25 mouse cellular contexts compared by ENCODE assay signal in the genomic region with DNA sequence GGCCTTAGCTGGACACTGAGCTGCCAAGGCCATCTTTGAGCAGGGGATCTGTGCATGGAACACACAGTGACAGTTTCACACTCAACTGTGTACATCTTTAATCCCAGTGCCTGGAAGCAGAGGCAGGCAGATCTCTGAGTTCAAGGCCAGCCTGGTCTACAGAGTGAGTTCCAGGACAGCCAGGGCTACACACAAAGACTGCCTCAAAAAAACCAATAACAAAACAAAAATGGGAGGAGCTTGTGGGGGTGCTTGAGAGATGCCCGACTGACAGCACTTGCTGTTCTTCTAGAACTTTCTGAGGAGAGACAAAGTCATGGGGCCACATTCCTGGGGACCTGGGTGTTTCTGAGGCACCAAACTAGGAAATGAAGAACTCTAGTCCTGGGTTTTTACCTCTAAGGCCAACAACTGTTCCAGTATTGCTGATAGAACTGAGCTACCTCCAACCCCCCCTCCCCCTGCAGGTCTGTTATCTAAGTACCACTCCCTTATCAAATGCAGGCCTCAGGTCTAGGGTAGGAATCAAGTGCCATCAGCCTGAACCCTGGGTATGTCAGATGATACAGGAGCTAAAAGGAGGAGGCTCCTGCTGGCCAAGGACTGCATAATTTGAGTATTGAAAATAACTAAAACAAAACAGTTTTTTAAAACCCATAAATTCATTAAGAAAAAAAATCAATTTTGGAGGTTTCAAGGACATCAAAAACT. TPM values are rescaled to one million over a fixed set of nuclear protein-coding genes. Genes with fewer than 3 reads are reported as not detected.
A peak's percentile ranks its signal among the peaks of the same experiment; 100 is the strongest.
DNase-seq lines count a peak whose midpoint lies in the region; ATAC-seq and TF ChIP-seq lines count a peak whose summit lies in the region.
"Had no signal": no experiment of that assay in that cellular context is flagged by ENCODE, and none has a peak within 500 bp of the region (broad histone marks: within the 10 kb centered on the region; RNA-seq: fewer than 3 reads in every experiment).

No protein-coding gene starts in this region.

- H3K4me1 ChIP-seq in intestine, embryonic 15.5 days (replicated peaks): no peaks in the 10 kb centered on the region
- H3K4me1 ChIP-seq in intestine, postnatal 0 days (replicated peaks; ENCODE audit: control insufficient read depth, insufficient read depth, low read length): no peaks in the 10 kb centered on the region
- peaks cover 40% of the 10 kb centered on the region for H3K4me1 ChIP-seq in liver, embryonic 12.5 days
- no peaks in the 10 kb centered on the region for H3K4me1 ChIP-seq in midbrain, postnatal 0 days (ENCODE audit: insufficient read depth, low read length)
- H3K4me1 ChIP-seq in forebrain, embryonic 14.5 days (ENCODE audit: control insufficient read depth, insufficient read depth, low read length): no peaks in the 10 kb centered on the region
- H3K4me1 ChIP-seq: hindbrain, embryonic 13.5 days; limb, embryonic 15.5 days had no signal

- no peaks in the 10 kb centered on the region for H3K9me3 ChIP-seq in intestine, embryonic 15.5 days
- no peaks in the 10 kb centered on the region for H3K9me3 ChIP-seq in intestine, postnatal 0 days (ENCODE audit: control insufficient read depth)
- H3K9me3 ChIP-seq in liver, embryonic 12.5 days (replicated peaks): no peaks in the 10 kb centered on the region
- H3K9me3 ChIP-seq in midbrain, postnatal 0 days (ENCODE audit: low read length): no peaks in the 10 kb centered on the region
- no peaks in the 10 kb centered on the region for H3K9me3 ChIP-seq in forebrain, embryonic 14.5 days (replicated peaks; ENCODE audit: control insufficient read depth, low read length)
- H3K9me3 ChIP-seq: heart, embryonic 10.5 days; hindbrain, embryonic 13.5 days; limb, embryonic 15.5 days had no signal

- H3K36me3 ChIP-seq in intestine, embryonic 15.5 days: peaks cover 27% of the 10 kb centered on the region
- peaks cover 53% of the 10 kb centered on the region for H3K36me3 ChIP-seq in intestine, postnatal 0 days (ENCODE audit: control insufficient read depth, insufficient read depth)
- peaks cover 83% of the 10 kb centered on the region for H3K36me3 ChIP-seq in liver, embryonic 12.5 days
- H3K36me3 ChIP-seq in midbrain, postnatal 0 days (ENCODE audit: insufficient read depth, low read length): peaks cover 39% of the 10 kb centered on the region
- peaks cover 37% of the 10 kb centered on the region for H3K36me3 ChIP-seq in forebrain, embryonic 14.5 days (ENCODE audit: control insufficient read depth, insufficient read depth, low read length)

- H3K4me3 ChIP-seq in intestine, embryonic 15.5 days (replicated peaks): no peak overlapping the region
- no peak overlapping the region for H3K4me3 ChIP-seq in intestine, postnatal 0 days (ENCODE audit: low read depth, low read length)
- no peak overlapping the region for H3K4me3 ChIP-seq in liver, embryonic 12.5 days
- no peak overlapping the region for H3K4me3 ChIP-seq in midbrain, postnatal 0 days (ENCODE audit: low read depth, low read length)
- H3K4me3 ChIP-seq in forebrain, embryonic 14.5 days (ENCODE audit: low read depth, low read length): no peak overlapping the region
- H3K4me3 ChIP-seq: erythroblast, embryonic 14.5 days; heart, embryonic 10.5 days; hindbrain, embryonic 13.5 days; limb, embryonic 15.5 days had no signal

- WGBS in intestine, embryonic 15.5 days: 79% methylated on average over 1 of the region's 1 CpGs
- WGBS in intestine, postnatal 0 days: 74% methylated on average over 1 of the region's 1 CpGs
- 43% methylated on average over 1 of the region's 1 CpGs for WGBS in liver, embryonic 12.5 days (ENCODE audit: insufficient replicate concordance)
- 60% methylated on average over 1 of the region's 1 CpGs for WGBS in midbrain, postnatal 0 days
- WGBS in forebrain, embryonic 14.5 days: 77% methylated on average over 1 of the region's 1 CpGs

- H3K9ac ChIP-seq in intestine, embryonic 15.5 days: no peak overlapping the region
- no peak overlapping the region for H3K9ac ChIP-seq in intestine, postnatal 0 days (ENCODE audit: low read depth, low read length)
- H3K9ac ChIP-seq in liver, embryonic 12.5 days: peak overlapping the region; percentile 39
- no peak overlapping the region for H3K9ac ChIP-seq in midbrain, postnatal 0 days (replicated peaks; ENCODE audit: low read length, poor library complexity, severe bottlenecking)
- H3K9ac ChIP-seq in forebrain, embryonic 14.5 days (ENCODE audit: low read length): no peak overlapping the region
- H3K9ac ChIP-seq: hindbrain, embryonic 13.5 days; limb, embryonic 15.5 days had no signal

- no peak overlapping the region for H3K4me2 ChIP-seq in intestine, embryonic 15.5 days (replicated peaks)
- no peak overlapping the region for H3K4me2 ChIP-seq in intestine, postnatal 0 days (replicated peaks; ENCODE audit: low read depth)
- peak overlapping the region; percentile 49 for H3K4me2 ChIP-seq in liver, embryonic 12.5 days
- H3K4me2 ChIP-seq in midbrain, postnatal 0 days (ENCODE audit: low read depth, low read length, poor library complexity, severe bottlenecking): no peak overlapping the region
- H3K4me2 ChIP-seq in forebrain, embryonic 14.5 days (ENCODE audit: low read length): no peak overlapping the region
- H3K4me2 ChIP-seq: hindbrain, embryonic 13.5 days; limb, embryonic 15.5 days had no signal

- H3K27me3 ChIP-seq in intestine, embryonic 15.5 days (replicated peaks): no peaks in the 10 kb centered on the region
- H3K27me3 ChIP-seq in intestine, postnatal 0 days (replicated peaks; ENCODE audit: control insufficient read depth, insufficient read depth, low read length): no peaks in the 10 kb centered on the region
- H3K27me3 ChIP-seq in liver, embryonic 12.5 days (replicated peaks): no peaks in the 10 kb centered on the region
- no peaks in the 10 kb centered on the region for H3K27me3 ChIP-seq in midbrain, postnatal 0 days (ENCODE audit: insufficient read depth, low read length)
- H3K27me3 ChIP-seq in forebrain, embryonic 14.5 days (replicated peaks; ENCODE audit: control insufficient read depth, insufficient read depth, low read length): no peaks in the 10 kb centered on the region
- H3K27me3 ChIP-seq: hindbrain, embryonic 13.5 days; limb, embryonic 15.5 days had no signal

- TF ChIP-seq CTCF in intestine, postnatal 0 days (IDR thresholded peaks at IDR 0.05; ENCODE audit: low read depth): no peak
- no peak for TF ChIP-seq CTCF in midbrain, postnatal 0 days (IDR thresholded peaks at IDR 0.05)

- peak; percentile 53; the same call in 1 of the 2 replicates for ATAC-seq in intestine, embryonic 15.5 days
- ATAC-seq in intestine, postnatal 0 days: no peak
- ATAC-seq in liver, embryonic 12.5 days: peak; percentile 99
- ATAC-seq in megakaryocyte progenitor cell, adult 5-6 weeks (replicated peaks; ENCODE audit: poor library complexity): peak; percentile 87
- ATAC-seq in midbrain, postnatal 0 days (ENCODE audit: low FRiP score): no peak
- no peak for ATAC-seq in forebrain, embryonic 14.5 days
- ATAC-seq: CD4-positive, CD25-positive, alpha-beta regulatory T cell, adult 4 months; forebrain, embryonic 16.5 days; inflammation-experienced regulatory T-cells, adult 6 months; lung, postnatal 0 days had no signal

- peak; percentile 65 for DNase-seq in c-Kit-positive CD71-positive TER-119-positive erythroid progenitor cells, embryonic 14.5 days (ENCODE audit: low spot score)
- no peak for DNase-seq in gastrocnemius, postnatal 25 days
- DNase-seq in midbrain, postnatal 0 days (ENCODE audit: low spot score): no peak
- no peak for DNase-seq in forebrain, embryonic 14.5 days (ENCODE audit: low spot score)
- DNase-seq: adrenal gland, postnatal 25 days; cerebellum, adult 8-10 months; thymus, adult 2 months had no signal

- no peak overlapping the region for H3K27ac ChIP-seq in intestine, embryonic 15.5 days
- no peak overlapping the region for H3K27ac ChIP-seq in intestine, postnatal 0 days (ENCODE audit: low read depth, low read length)
- H3K27ac ChIP-seq in liver, embryonic 12.5 days: peak overlapping the region; percentile 81
- no peak overlapping the region for H3K27ac ChIP-seq in midbrain, postnatal 0 days (ENCODE audit: low read depth, low read length)
- no peak overlapping the region for H3K27ac ChIP-seq in forebrain, embryonic 14.5 days (ENCODE audit: low read depth, low read length)
- H3K27ac ChIP-seq: heart, embryonic 10.5 days; hindbrain, embryonic 13.5 days; limb, embryonic 15.5 days had no signal

RNA-seq across cellular contexts. Expression of a gene that starts 45.5 kb away (rescaled TPM):
- 2.3 and 3.4 TPM in 2 replicates for polyA plus RNA-seq in intestine, embryonic 15.5 days (2015; fragmentation: Nextera tagmentation; extraction: Ambion mirVana)
- 59.8 and 68.3 TPM in 2 replicates for polyA plus RNA-seq in intestine, postnatal 0 days (2015; fragmentation: Nextera tagmentation; extraction: Ambion mirVana)
- polyA plus RNA-seq in liver, embryonic 12.5 days (2016; fragmentation: Nextera tagmentation; extraction: Ambion mirVana): 0.14 and 0.26 TPM in 2 replicates
- total RNA-seq in megakaryocyte progenitor cell, adult 5-6 weeks (2015): not detected in 2 replicates
- not detected in 2 replicates for total RNA-seq in megakaryocyte progenitor cell, adult 5-6 weeks (2017)
- not detected for total RNA-seq in gastrocnemius, postnatal 25 days (2021)
- 2.9 and 3.0 TPM in 2 replicates for total RNA-seq in midbrain, postnatal 0 days (2014; rRNA removed)
- polyA plus RNA-seq in midbrain, postnatal 0 days (2015; fragmentation: Nextera tagmentation; extraction: Ambion mirVana): 1.2 and 1.3 TPM in 2 replicates
- polyA plus RNA-seq in forebrain, embryonic 14.5 days (2014; fragmentation: Nextera tagmentation; extraction: Ambion mirVana): 3.6 and 4.1 TPM in 2 replicates
- total RNA-seq: gastrocnemius, postnatal 4 days; layer of hippocampus, adult 18-20 months; left cerebral cortex, postnatal 25 days; monocyte, adult 5-6 weeks had no signal
- polyA plus RNA-seq: CD4-positive, CD25-positive, alpha-beta regulatory T cell, adult 4 months; erythroblast, embryonic 14.5 days; heart, postnatal 0 days had no signal

RNA-seq across cellular contexts. Expression of a gene that starts 52.3 kb away (rescaled TPM):
- 0.30 and 0.57 TPM in 2 replicates for polyA plus RNA-seq in intestine, embryonic 15.5 days (2015; fragmentation: Nextera tagmentation; extraction: Ambion mirVana)
- polyA plus RNA-seq in intestine, postnatal 0 days (2015; fragmentation: Nextera tagmentation; extraction: Ambion mirVana): 47.4 and 56.7 TPM in 2 replicates
- polyA plus RNA-seq in liver, embryonic 12.5 days (2016; fragmentation: Nextera tagmentation; extraction: Ambion mirVana): 0.14 and 0.28 TPM in 2 replicates
- total RNA-seq in megakaryocyte progenitor cell, adult 5-6 weeks (2015): not detected in 2 replicates
- total RNA-seq in megakaryocyte progenitor cell, adult 5-6 weeks (2017): not detected in 2 replicates
- not detected for total RNA-seq in gastrocnemius, postnatal 25 days (2021)
- not detected in 2 replicates for total RNA-seq in midbrain, postnatal 0 days (2014; rRNA removed)
- polyA plus RNA-seq in midbrain, postnatal 0 days (2015; fragmentation: Nextera tagmentation; extraction: Ambion mirVana): 0.06 TPM in 1 of 2 replicates, not detected in the other
- 0.05 TPM in 1 of 2 replicates, not detected in the other for polyA plus RNA-seq in forebrain, embryonic 14.5 days (2014; fragmentation: Nextera tagmentation; extraction: Ambion mirVana)
- total RNA-seq: layer of hippocampus, adult 18-20 months; left cerebral cortex, postnatal 25 days; monocyte, adult 5-6 weeks had no signal
- polyA plus RNA-seq: CD4-positive, CD25-positive, alpha-beta regulatory T cell, adult 4 months; erythroblast, embryonic 14.5 days; forebrain, embryonic 16.5 days; heart, postnatal 0 days; inflammation-experienced regulatory T-cells, adult 6 months; lung, postnatal 0 days; neural tube, embryonic 11.5 days had no signal

Comparison
In these comparisons a context has a peak if more than half of its experiments do, and no peak if none do; other contexts are left out.
1. ATAC-seq: peak in intestine, embryonic 15.5 days (single experiment), liver, embryonic 12.5 days (single experiment) and megakaryocyte progenitor cell, adult 5-6 weeks (single experiment); none in intestine, postnatal 0 days (single experiment), midbrain, postnatal 0 days (single experiment) and forebrain, embryonic 14.5 days (single experiment).
2. RNA of a gene that starts 45.5 kb away (polyA plus RNA-seq): 59.8 to 68.3 TPM in intestine, postnatal 0 days; 3.6 to 4.1 TPM in forebrain, embryonic 14.5 days, 2.3 to 3.4 TPM in intestine, embryonic 15.5 days, 1.2 to 1.3 TPM in midbrain, postnatal 0 days and 0.14 to 0.26 TPM in liver, embryonic 12.5 days; every median in the first group is over 10 times any median in the second.
3. RNA of a gene that starts 52.3 kb away (polyA plus RNA-seq): 47.4 to 56.7 TPM in intestine, postnatal 0 days; 0.30 to 0.57 TPM in intestine, embryonic 15.5 days, 0.14 to 0.28 TPM in liver, embryonic 12.5 days, 0.05 TPM in forebrain, embryonic 14.5 days and 0.06 TPM in midbrain, postnatal 0 days; every median in the first group is over 10 times any median in the second.